ENCODE assay signal across 8 mouse cellular contexts in the genomic region with DNA sequence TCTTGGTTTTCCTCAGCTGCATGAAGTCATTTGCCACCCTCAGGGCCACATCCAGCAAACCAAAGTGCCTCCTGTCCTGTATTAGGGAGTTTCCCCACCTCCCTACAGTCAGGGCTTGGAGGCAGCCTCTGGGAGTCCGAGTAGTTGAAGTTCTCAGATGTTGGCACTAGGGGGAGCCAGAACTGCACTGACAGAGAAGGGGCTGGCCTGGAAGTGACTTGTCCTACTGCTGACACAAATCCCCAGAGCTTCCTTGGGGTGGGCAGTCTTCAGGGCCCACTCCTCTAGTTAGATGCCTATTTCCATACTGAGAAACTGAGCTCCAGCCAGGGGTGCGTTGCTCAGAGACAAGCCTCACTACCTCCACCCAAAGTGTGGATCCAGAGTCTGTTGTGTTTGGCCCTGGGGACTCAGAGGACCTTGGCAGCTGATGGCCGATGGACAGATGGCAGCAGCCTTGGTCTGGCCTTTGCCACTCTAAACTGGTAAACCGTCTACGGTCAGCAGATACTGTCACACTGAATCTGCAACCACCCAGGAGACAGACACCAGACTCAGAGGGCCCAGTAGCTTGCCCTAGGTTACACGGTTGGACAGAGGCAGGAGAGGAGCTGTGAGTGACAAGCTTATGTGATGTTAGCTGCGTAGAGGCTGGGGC. TPM values are rescaled to one million over a fixed set of nuclear protein-coding genes. Genes with fewer than 3 reads are reported as not detected.
DNase-seq lines count a peak whose midpoint lies in the region; ATAC-seq and TF ChIP-seq lines count a peak whose summit lies in the region.

No protein-coding gene starts in this region.

- H3K27me3 ChIP-seq in C2C12 (ENCODE audit: control insufficient read depth, insufficient read depth, insufficient read length) = no peaks in the 10 kb centered on the region
- no peaks in the 10 kb centered on the region for H3K27me3 ChIP-seq in heart, adult 2 months (ENCODE audit: control insufficient read depth, insufficient read depth, low read length)
- H3K27me3 ChIP-seq in limb, embryonic 12.5 days = no peaks in the 10 kb centered on the region
- H3K27me3 ChIP-seq in midbrain, postnatal 0 days (ENCODE audit: insufficient read depth, low read length) = no peaks in the 10 kb centered on the region
- no peaks in the 10 kb centered on the region for H3K27me3 ChIP-seq in splenic B cell, adult 2 months (ENCODE audit: control insufficient read depth, insufficient read depth, low read length, poor library complexity, severe bottlenecking)

- H3K9me3 ChIP-seq in limb, embryonic 12.5 days = no peaks in the 10 kb centered on the region
- no peaks in the 10 kb centered on the region for H3K9me3 ChIP-seq in midbrain, postnatal 0 days (ENCODE audit: low read length)

- ATAC-seq in limb, embryonic 12.5 days (ENCODE audit: insufficient number of reproducible peaks, insufficient read depth, low FRiP score, low TSS enrichment, low read depth) = peak; percentile 28; the same call in 1 of the 2 replicates
- peak; percentile 28; the same call in 1 of the 2 replicates for ATAC-seq in midbrain, postnatal 0 days (ENCODE audit: low FRiP score)

- WGBS in heart, adult 2 months = 27% methylated on average over 7 of the region's 7 CpGs
- 57% methylated on average over 7 of the region's 7 CpGs for WGBS in limb, embryonic 12.5 days
- WGBS in midbrain, postnatal 0 days = 49% methylated on average over 7 of the region's 7 CpGs

- H3K4me1 ChIP-seq in heart, adult 2 months (ENCODE audit: control insufficient read depth, insufficient read depth, low read length) = peaks cover 25% of the 10 kb centered on the region
- peaks cover 32% of the 10 kb centered on the region for H3K4me1 ChIP-seq in limb, embryonic 12.5 days (replicated peaks)
- H3K4me1 ChIP-seq in midbrain, postnatal 0 days (ENCODE audit: insufficient read depth, low read length) = peaks cover 19% of the 10 kb centered on the region

- H3K4me3 ChIP-seq in C2C12 (ENCODE audit: insufficient read depth, poor library complexity, severe bottlenecking) = no peak overlapping the region
- no peak overlapping the region for H3K4me3 ChIP-seq in heart, adult 2 months
- no peak overlapping the region for H3K4me3 ChIP-seq in limb, embryonic 12.5 days (replicated peaks)
- no peak overlapping the region for H3K4me3 ChIP-seq in midbrain, postnatal 0 days (ENCODE audit: low read depth, low read length)

- H3K79me3 ChIP-seq in C2C12 (ENCODE audit: low read depth) = peaks cover 19% of the 10 kb centered on the region

- TF ChIP-seq EP300 in heart, adult 2 months (IDR thresholded peaks at IDR 0.05; ENCODE audit: insufficient read depth, low read depth, low read length) = peak; percentile 87

- DNase-seq in adrenal gland, adult 2 months = peak; percentile 86
- peak; percentile 93 for DNase-seq in embryo, embryonic 10.5 days (ENCODE audit: low spot score)
- peak; percentile 82 to 83 for DNase-seq in heart, adult 2 months
- DNase-seq in kidney, adult 18-20 months = peak; percentile 82
- DNase-seq in midbrain, postnatal 0 days (ENCODE audit: low spot score) = peak; percentile 86
- peak; percentile 89 for DNase-seq in splenic B cell, adult 2 months (ENCODE audit: low read depth, low spot score)

- peaks cover 49% of the 10 kb centered on the region for H3K79me2 ChIP-seq in C2C12 (ENCODE audit: control insufficient read depth, insufficient read depth)
- no peaks in the 10 kb centered on the region for H3K79me2 ChIP-seq in heart, adult 2 months (replicated peaks; ENCODE audit: control insufficient read depth, insufficient read depth, low read length)

- H3ac ChIP-seq in C2C12 (ENCODE audit: control insufficient read depth, insufficient read length, low read depth) = peak overlapping the region; percentile 12

- TF ChIP-seq POLR2A in heart, adult 2 months (IDR thresholded peaks at IDR 0.05; ENCODE audit: insufficient read depth, low read depth, low read length) = no peak

- TF ChIP-seq CTCF in C2C12 (IDR thresholded peaks at IDR 0.05; ENCODE audit: control insufficient read depth, insufficient read depth, insufficient read length) = peak; percentile 77
- peak; percentile 97 for TF ChIP-seq CTCF in heart, adult 2 months (IDR thresholded peaks at IDR 0.05)
- TF ChIP-seq CTCF in midbrain, postnatal 0 days (IDR thresholded peaks at IDR 0.05) = peak; percentile 85

- intact Hi-C loops in heart, adult 2 months (cut with DNase I) = loop anchor here (1.0 to 2.0 kb wide), 2 partner anchors 31 to 57 kb away; no protein-coding TSS in a partner anchor

- H3K27ac ChIP-seq in heart, adult 2 months = peak overlapping the region; percentile 53
- no peak overlapping the region for H3K27ac ChIP-seq in limb, embryonic 12.5 days
- no peak overlapping the region for H3K27ac ChIP-seq in midbrain, postnatal 0 days (ENCODE audit: low read depth, low read length)

- H3K9ac ChIP-seq in heart, adult 2 months (ENCODE audit: low read depth, low read length) = no peak overlapping the region
- H3K9ac ChIP-seq in limb, embryonic 12.5 days (replicated peaks) = no peak overlapping the region
- no peak overlapping the region for H3K9ac ChIP-seq in midbrain, postnatal 0 days (replicated peaks; ENCODE audit: low read length, poor library complexity, severe bottlenecking)

- H3K4me2 ChIP-seq in limb, embryonic 12.5 days = no peak overlapping the region
- no peak overlapping the region for H3K4me2 ChIP-seq in midbrain, postnatal 0 days (ENCODE audit: low read depth, low read length, poor library complexity, severe bottlenecking)

- peaks cover 56% of the 10 kb centered on the region for H3K36me3 ChIP-seq in C2C12 (ENCODE audit: control insufficient read depth, insufficient read depth)
- H3K36me3 ChIP-seq in heart, adult 2 months (ENCODE audit: control insufficient read depth, insufficient read depth, low read length) = no peaks in the 10 kb centered on the region
- H3K36me3 ChIP-seq in limb, embryonic 12.5 days = no peaks in the 10 kb centered on the region; the same call in 1 of the 2 replicates
- peaks cover 12% of the 10 kb centered on the region for H3K36me3 ChIP-seq in midbrain, postnatal 0 days (ENCODE audit: insufficient read depth, low read length)
- H3K36me3 ChIP-seq in splenic B cell, adult 2 months (ENCODE audit: control insufficient read depth, insufficient read depth, low read length, poor library complexity, severe bottlenecking) = no peaks in the 10 kb centered on the region

TF ChIP-seq in C2C12, 6 proteins besides CTCF, POLR2A, EP300 and RAD21:
- TF ChIP-seq CEBPB (IDR thresholded peaks at IDR 0.05; ENCODE audit: low read depth) = no peak
- TF ChIP-seq MYOD1 (IDR thresholded peaks at IDR 0.05; ENCODE audit: control insufficient read depth, insufficient read length, low read depth) = peak; percentile 28
- no peak for TF ChIP-seq USF1 (IDR thresholded peaks at IDR 0.05; ENCODE audit: low read depth)

RNA-seq across cellular contexts. Expression of a gene that starts 10.3 kb away (rescaled TPM):
- 184 TPM for polyA plus RNA-seq in C2C12 (2012; fragmentation: generic; extraction: Trizol)
- total RNA-seq in adrenal gland, adult 2 months (2021) = 10 to 100 TPM; 40.6 to 59.0 TPM
- 66.6 and 67.7 TPM in 2 replicates for polyA plus RNA-seq in adrenal gland, adult 2 months (2012; rRNA removed)
- total RNA-seq in heart, adult 2 months (2021) = 100 to 1,000 TPM; 606 to 670 TPM
- 584 and 623 TPM in 2 replicates for polyA plus RNA-seq in heart, adult 2 months (2012; rRNA removed)
- polyA plus RNA-seq in limb, embryonic 12.5 days (2016; fragmentation: Nextera tagmentation; extraction: Ambion mirVana) = 34.3 and 34.4 TPM in 2 replicates
- 99.6 and 107 TPM in 2 replicates for total RNA-seq in midbrain, postnatal 0 days (2014; rRNA removed)
- 114 and 133 TPM in 2 replicates for polyA plus RNA-seq in midbrain, postnatal 0 days (2015; fragmentation: Nextera tagmentation; extraction: Ambion mirVana)

RNA-seq across cellular contexts. Expression of a gene that starts 14.5 kb away (rescaled TPM):
- 1.1 TPM for polyA plus RNA-seq in C2C12 (2012; fragmentation: generic; extraction: Trizol)
- total RNA-seq in adrenal gland, adult 2 months (2021) = 100 to 1,000 TPM; 100 to 128 TPM
- polyA plus RNA-seq in adrenal gland, adult 2 months (2012; rRNA removed) = 266 and 281 TPM in 2 replicates
- 100 to 1,000 TPM; 113 to 122 TPM for total RNA-seq in heart, adult 2 months (2021)
- 230 and 239 TPM in 2 replicates for polyA plus RNA-seq in heart, adult 2 months (2012; rRNA removed)
- 24.7 and 25.7 TPM in 2 replicates for polyA plus RNA-seq in limb, embryonic 12.5 days (2016; fragmentation: Nextera tagmentation; extraction: Ambion mirVana)
- total RNA-seq in midbrain, postnatal 0 days (2014; rRNA removed) = 16.7 and 20.0 TPM in 2 replicates
- 20.3 and 21.3 TPM in 2 replicates for polyA plus RNA-seq in midbrain, postnatal 0 days (2015; fragmentation: Nextera tagmentation; extraction: Ambion mirVana)

RNA-seq across cellular contexts. Expression of a gene that starts 32.4 kb away (rescaled TPM):
- polyA plus RNA-seq in C2C12 (2012; fragmentation: generic; extraction: Trizol) = 59.1 TPM
- 10 to 100 TPM; 55.2 to 55.6 TPM for total RNA-seq in adrenal gland, adult 2 months (2021)
- 115 and 122 TPM in 2 replicates for polyA plus RNA-seq in adrenal gland, adult 2 months (2012; rRNA removed)
- total RNA-seq in heart, adult 2 months (2021) = 100 to 1,000 TPM; 107 to 125 TPM
- 129 and 174 TPM in 2 replicates for polyA plus RNA-seq in heart, adult 2 months (2012; rRNA removed)
- polyA plus RNA-seq in limb, embryonic 12.5 days (2016; fragmentation: Nextera tagmentation; extraction: Ambion mirVana) = 23.4 and 23.7 TPM in 2 replicates
- 113 and 166 TPM in 2 replicates for total RNA-seq in midbrain, postnatal 0 days (2014; rRNA removed)
- polyA plus RNA-seq in midbrain, postnatal 0 days (2015; fragmentation: Nextera tagmentation; extraction: Ambion mirVana) = 42.1 and 45.2 TPM in 2 replicates

RNA-seq across cellular contexts. Expression of a gene that starts 45.0 kb away (rescaled TPM):
- polyA plus RNA-seq in C2C12 (2012; fragmentation: generic; extraction: Trizol) = 82.3 TPM
- total RNA-seq in adrenal gland, adult 2 months (2021) = 10 to 100 TPM in 1 of 2 experiments, 1 to 10 TPM in 1; 5.6 to 14.5 TPM
- polyA plus RNA-seq in adrenal gland, adult 2 months (2012; rRNA removed) = 15.4 and 18.5 TPM in 2 replicates
- total RNA-seq in heart, adult 2 months (2021) = 10 to 100 TPM; 16.2 to 17.8 TPM
- polyA plus RNA-seq in heart, adult 2 months (2012; rRNA removed) = 25.2 and 28.6 TPM in 2 replicates
- 29.8 and 29.9 TPM in 2 replicates for polyA plus RNA-seq in limb, embryonic 12.5 days (2016; fragmentation: Nextera tagmentation; extraction: Ambion mirVana)
- total RNA-seq in midbrain, postnatal 0 days (2014; rRNA removed) = 50.9 and 51.1 TPM in 2 replicates
- polyA plus RNA-seq in midbrain, postnatal 0 days (2015; fragmentation: Nextera tagmentation; extraction: Ambion mirVana) = 38.0 and 38.6 TPM in 2 replicates

RNA-seq across cellular contexts. Expression of a gene that starts 56.4 kb away (rescaled TPM):
- polyA plus RNA-seq in C2C12 (2012; fragmentation: generic; extraction: Trizol) = 0.04 TPM
- total RNA-seq in adrenal gland, adult 2 months (2021) = not detected
- polyA plus RNA-seq in adrenal gland, adult 2 months (2012; rRNA removed) = not detected in 2 replicates
- not detected for total RNA-seq in heart, adult 2 months (2021)
- polyA plus RNA-seq in heart, adult 2 months (2012; rRNA removed) = not detected in 2 replicates
- 0.55 TPM in 1 of 2 replicates, not detected in the other for polyA plus RNA-seq in limb, embryonic 12.5 days (2016; fragmentation: Nextera tagmentation; extraction: Ambion mirVana)
- total RNA-seq in midbrain, postnatal 0 days (2014; rRNA removed) = 0.16 and 0.33 TPM in 2 replicates
- polyA plus RNA-seq in midbrain, postnatal 0 days (2015; fragmentation: Nextera tagmentation; extraction: Ambion mirVana) = 0.69 and 0.82 TPM in 2 replicates

Comparison
In these comparisons a context has a peak if more than half of its experiments do, and no peak if none do; other contexts are left out.
1. RNA of a gene that starts 14.5 kb away (polyA plus RNA-seq): 266 to 281 TPM in adrenal gland, adult 2 months, 230 to 239 TPM in heart, adult 2 months, 24.7 to 25.7 TPM in limb, embryonic 12.5 days and 20.3 to 21.3 TPM in midbrain, postnatal 0 days; 1.1 TPM in C2C12 (single experiment); every median in the first group is over 10 times any median in the second.
2. Peak in every context shown above with its lines, with median percentiles within 50 percentile points of each other: CTCF ChIP-seq and DNase-seq.